Mouse (Mus musculus): ENCODE data around the gene Myl4. TPM values are rescaled to one million over a fixed set of nuclear protein-coding genes. Genes with fewer than 3 reads are reported as not detected.
A peak's percentile ranks its signal among the peaks of the same experiment; 100 is the strongest.
"Not testable (repeated sequence)": the region's sequence is repeated elsewhere in the genome, so short reads cannot be mapped to it uniquely, and the experiment has no call there.

The Myl4 gene
- total and polyA plus RNA-seq, 3 experiments = 484 to 1,288 (median 619) TPM

DNA sequence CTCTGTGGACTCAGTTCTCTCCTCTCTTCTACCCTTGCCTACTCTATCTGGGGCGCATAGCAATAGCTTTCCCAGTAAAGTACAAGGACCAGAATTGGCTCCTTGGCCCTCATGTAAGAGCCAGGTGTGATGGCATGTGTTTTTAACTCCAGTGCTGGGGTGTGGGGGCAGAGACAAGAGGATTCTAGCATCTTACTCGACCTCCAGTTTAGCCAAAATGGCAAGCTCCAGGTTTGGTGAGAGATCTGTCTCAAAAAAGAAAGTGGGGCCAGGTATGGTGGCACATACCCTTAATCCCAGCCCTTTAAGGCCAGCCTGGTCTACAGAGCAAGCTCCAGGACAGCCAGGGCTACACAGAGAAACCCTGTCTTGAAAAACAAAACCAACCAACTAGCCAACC, 16.3 kb downstream of the Myl4 start:
- Histone ChIP-seq H3K27ac (no peak overlapping the region), H3K36me3 (ENCODE audit: control insufficient read depth, insufficient read depth, low read length) (no peaks in the 10 kb centered on the region), H3K4me3 (no peak overlapping the region), H3K4me1 (ENCODE audit: control insufficient read depth, insufficient read depth, low read length) (no peaks in the 10 kb centered on the region), H3K27me3 (ENCODE audit: control insufficient read depth, insufficient read depth, low read length) (no peaks in the 10 kb centered on the region), H3K79me2 (replicated peaks; ENCODE audit: control insufficient read depth, insufficient read depth, low read length) (no peaks in the 10 kb centered on the region), H3K9ac (ENCODE audit: low read depth, low read length) (no peak overlapping the region)
- intact Hi-C loops (cut with DNase I) = no loop called here
- WGBS = 77% methylated on average over 2 of the region's 2 CpGs
- TF ChIP-seq POLR2A (IDR thresholded peaks at IDR 0.05; ENCODE audit: insufficient read depth, low read depth, low read length) = no peak
- no peak for TF ChIP-seq EP300 (IDR thresholded peaks at IDR 0.05; ENCODE audit: insufficient read depth, low read depth, low read length)
- TF ChIP-seq CTCF (IDR thresholded peaks at IDR 0.05) = no peak
- no peak for DNase-seq

GRCm38 (mm10) chr11:104567736-104568135, 17.3 kb downstream of the Myl4 start:
- no peaks in the 10 kb centered on the region for H3K27me3 ChIP-seq (ENCODE audit: control insufficient read depth, insufficient read depth, low read length)
- H3K9ac ChIP-seq (ENCODE audit: low read depth, low read length) = no peak overlapping the region
- H3K79me2 ChIP-seq (replicated peaks; ENCODE audit: control insufficient read depth, insufficient read depth, low read length) = no peaks in the 10 kb centered on the region
- H3K36me3 ChIP-seq (ENCODE audit: control insufficient read depth, insufficient read depth, low read length) = no peaks in the 10 kb centered on the region
- no peak for DNase-seq
- WGBS = 70% methylated on average over 9 of the region's 9 CpGs
- H3K4me3 ChIP-seq = no peak overlapping the region
- H3K27ac ChIP-seq = no peak overlapping the region
- intact Hi-C loops (cut with DNase I) = no loop called here
- H3K4me1 ChIP-seq (ENCODE audit: control insufficient read depth, insufficient read depth, low read length) = no peaks in the 10 kb centered on the region
- TF ChIP-seq POLR2A (IDR thresholded peaks at IDR 0.05; ENCODE audit: insufficient read depth, low read depth, low read length) = no peak
- no peak for TF ChIP-seq CTCF (IDR thresholded peaks at IDR 0.05)
- no peak for TF ChIP-seq EP300 (IDR thresholded peaks at IDR 0.05; ENCODE audit: insufficient read depth, low read depth, low read length)

DNA sequence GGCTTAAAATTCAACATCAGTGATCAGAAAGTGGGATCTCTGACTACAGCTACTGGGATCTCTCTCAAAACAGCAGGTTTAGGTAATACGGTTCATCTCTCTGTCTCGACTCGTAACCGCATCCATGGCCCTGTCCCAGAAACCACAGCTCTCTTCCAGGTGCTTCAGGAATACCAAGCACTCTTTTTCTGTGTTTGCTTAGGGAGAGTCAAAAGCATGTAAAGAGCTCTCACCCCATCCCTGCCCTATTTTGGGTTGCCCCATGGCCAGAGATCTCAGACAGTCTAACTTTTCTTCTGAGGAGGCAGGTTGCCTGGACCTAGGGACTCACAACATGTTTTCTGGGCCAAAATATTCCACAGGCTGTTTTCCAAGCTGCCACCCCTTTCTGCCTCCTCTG, 17.9 kb downstream of the Myl4 start:
- no peak for DNase-seq
- Histone ChIP-seq H3K4me3 (no peak overlapping the region), H3K79me2 (replicated peaks; ENCODE audit: control insufficient read depth, insufficient read depth, low read length) (no peaks in the 10 kb centered on the region), H3K4me1 (ENCODE audit: control insufficient read depth, insufficient read depth, low read length) (no peaks in the 10 kb centered on the region), H3K27ac (no peak overlapping the region), H3K9ac (ENCODE audit: low read depth, low read length) (no peak overlapping the region), H3K36me3 (ENCODE audit: control insufficient read depth, insufficient read depth, low read length) (no peaks in the 10 kb centered on the region), H3K27me3 (ENCODE audit: control insufficient read depth, insufficient read depth, low read length) (no peaks in the 10 kb centered on the region)
- intact Hi-C loops (cut with DNase I) = no loop called here
- TF ChIP-seq EP300 (IDR thresholded peaks at IDR 0.05; ENCODE audit: insufficient read depth, low read depth, low read length) = no peak
- TF ChIP-seq CTCF (IDR thresholded peaks at IDR 0.05) = no peak
- no peak for TF ChIP-seq POLR2A (IDR thresholded peaks at IDR 0.05; ENCODE audit: insufficient read depth, low read depth, low read length)
- 89% methylated on average over 4 of the region's 4 CpGs for WGBS

DNA sequence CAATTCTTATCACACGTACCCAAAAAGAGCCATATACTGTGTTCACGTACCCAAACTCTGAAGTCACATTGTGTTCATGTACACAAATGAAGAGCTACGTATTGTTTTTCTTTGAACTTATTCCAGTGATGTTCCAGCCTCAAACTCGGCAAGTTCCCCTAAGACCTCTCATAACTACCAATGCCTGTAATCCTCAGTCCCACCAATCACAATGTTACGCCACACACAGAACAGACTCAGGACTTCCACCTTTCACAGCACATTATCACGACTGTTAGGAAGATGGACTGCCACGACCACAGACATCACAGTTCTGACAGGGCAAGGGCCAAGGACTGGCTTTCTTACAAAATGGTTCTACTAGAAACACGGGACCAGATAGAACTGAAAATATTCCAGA, 20.1 kb downstream of the Myl4 start:
- intact Hi-C loops (cut with DNase I); DNase-seq; H3K4me1 ChIP-seq (ENCODE audit: control insufficient read depth, insufficient read depth, low read length); H3K9ac ChIP-seq (ENCODE audit: low read depth, low read length); H3K27me3 ChIP-seq (ENCODE audit: control insufficient read depth, insufficient read depth, low read length); H3K27ac ChIP-seq; H3K36me3 ChIP-seq (ENCODE audit: control insufficient read depth, insufficient read depth, low read length); H3K79me2 ChIP-seq (replicated peaks; ENCODE audit: control insufficient read depth, insufficient read depth, low read length); H3K4me3 ChIP-seq: not testable (repeated sequence)
- 92% methylated on average over 8 of the region's 8 CpGs for WGBS

DNA sequence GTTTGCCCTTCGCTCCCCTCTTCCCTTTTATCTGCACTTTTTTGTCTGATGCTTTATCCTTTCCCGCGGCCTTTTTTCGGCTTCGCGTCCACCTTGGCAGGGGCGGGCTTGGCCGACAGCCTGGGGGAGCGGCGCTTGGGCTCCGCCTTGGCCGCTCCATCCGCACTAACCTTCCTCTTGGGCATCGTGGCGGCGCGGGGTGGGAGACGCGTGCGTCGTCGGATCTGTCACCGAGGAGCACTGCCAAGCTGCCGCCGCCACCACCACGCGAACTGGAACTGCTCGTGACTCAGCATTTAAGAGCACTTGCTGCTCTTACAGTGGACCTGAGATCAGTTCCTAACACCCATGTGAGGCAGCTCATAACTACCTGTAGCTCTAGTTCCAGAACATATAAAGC, 20.9 kb downstream of the Myl4 start:
- H3K27me3 ChIP-seq (ENCODE audit: control insufficient read depth, insufficient read depth, low read length); intact Hi-C loops (cut with DNase I); H3K4me1 ChIP-seq (ENCODE audit: control insufficient read depth, insufficient read depth, low read length); H3K79me2 ChIP-seq (replicated peaks; ENCODE audit: control insufficient read depth, insufficient read depth, low read length); H3K27ac ChIP-seq; H3K9ac ChIP-seq (ENCODE audit: low read depth, low read length); H3K36me3 ChIP-seq (ENCODE audit: control insufficient read depth, insufficient read depth, low read length): not testable (repeated sequence)
- 4% methylated on average over 28 of the region's 28 CpGs for WGBS
- DNase-seq = peak; percentile 46 to 54
- H3K4me3 ChIP-seq = peak overlapping the region; percentile 38

DNA sequence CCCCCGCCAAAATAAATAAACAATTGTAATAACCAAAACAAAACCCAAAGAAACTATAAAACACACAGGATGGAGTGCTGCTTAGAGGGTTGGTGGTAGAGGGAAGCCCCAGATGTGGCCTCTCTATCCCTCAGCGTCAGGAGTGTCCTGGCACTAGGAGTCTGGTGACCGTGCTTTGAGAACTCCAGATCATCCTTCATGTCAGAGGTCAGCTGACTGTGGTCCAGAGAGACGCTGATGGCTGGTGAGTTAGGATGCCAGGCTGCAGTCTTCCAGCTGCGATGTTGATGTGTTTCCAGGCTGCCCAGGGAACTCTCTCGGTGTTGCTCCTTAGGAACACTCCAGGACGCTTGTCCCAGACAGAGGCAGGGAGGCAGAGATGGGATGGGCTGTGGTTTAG, 21.6 kb downstream of the Myl4 start:
- DNase-seq = no peak
- H3K36me3 ChIP-seq (ENCODE audit: control insufficient read depth, insufficient read depth, low read length) = no peaks in the 10 kb centered on the region
- H3K79me2 ChIP-seq (replicated peaks; ENCODE audit: control insufficient read depth, insufficient read depth, low read length) = no peaks in the 10 kb centered on the region
- intact Hi-C loops (cut with DNase I) = no loop called here
- 63% methylated on average over 7 of the region's 7 CpGs for WGBS
- H3K9ac ChIP-seq (ENCODE audit: low read depth, low read length) = no peak overlapping the region
- H3K27ac ChIP-seq = no peak overlapping the region
- H3K4me3 ChIP-seq = no peak overlapping the region
- no peak for TF ChIP-seq EP300 (IDR thresholded peaks at IDR 0.05; ENCODE audit: insufficient read depth, low read depth, low read length)
- no peak for TF ChIP-seq POLR2A (IDR thresholded peaks at IDR 0.05; ENCODE audit: insufficient read depth, low read depth, low read length)
- TF ChIP-seq CTCF (IDR thresholded peaks at IDR 0.05) = no peak
- no peaks in the 10 kb centered on the region for H3K4me1 ChIP-seq (ENCODE audit: control insufficient read depth, insufficient read depth, low read length)
- no peaks in the 10 kb centered on the region for H3K27me3 ChIP-seq (ENCODE audit: control insufficient read depth, insufficient read depth, low read length)

DNA sequence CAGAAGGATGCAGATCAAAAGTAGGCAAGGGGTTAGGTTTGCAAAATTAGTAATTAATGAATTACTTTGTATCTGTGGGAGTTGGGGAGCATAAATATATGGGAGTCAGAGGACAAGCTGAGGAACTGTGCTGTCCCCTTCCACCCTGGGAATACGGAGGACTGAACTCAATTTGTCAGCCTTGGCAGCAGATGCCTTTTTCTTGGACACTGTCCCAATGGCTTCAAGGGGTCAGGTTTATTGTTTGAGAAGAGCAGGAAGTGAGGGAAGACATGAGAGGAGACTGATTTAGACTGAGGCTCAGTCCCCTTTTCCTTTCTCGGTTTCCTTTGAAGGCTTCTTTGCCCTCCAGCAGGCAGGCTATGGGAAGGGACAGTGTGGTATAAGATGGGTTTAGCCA, 22.1 kb downstream of the Myl4 start:
- TF ChIP-seq EP300 (IDR thresholded peaks at IDR 0.05; ENCODE audit: insufficient read depth, low read depth, low read length) (no peak), CTCF (IDR thresholded peaks at IDR 0.05) (no peak), POLR2A (IDR thresholded peaks at IDR 0.05; ENCODE audit: insufficient read depth, low read depth, low read length) (no peak)
- Histone ChIP-seq H3K9ac (ENCODE audit: low read depth, low read length) (no peak overlapping the region), H3K4me3 (no peak overlapping the region), H3K79me2 (replicated peaks; ENCODE audit: control insufficient read depth, insufficient read depth, low read length) (no peaks in the 10 kb centered on the region), H3K27me3 (ENCODE audit: control insufficient read depth, insufficient read depth, low read length) (no peaks in the 10 kb centered on the region), H3K4me1 (ENCODE audit: control insufficient read depth, insufficient read depth, low read length) (no peaks in the 10 kb centered on the region; the same call in 1 of the 2 replicates), H3K36me3 (ENCODE audit: control insufficient read depth, insufficient read depth, low read length) (no peaks in the 10 kb centered on the region), H3K27ac (no peak overlapping the region)
- DNase-seq = no peak
- WGBS = 36% methylated on average over 2 of the region's 2 CpGs
- intact Hi-C loops (cut with DNase I) = no loop called here
